Mouse (Mus musculus) hindbrain, embryonic 14.5 days (tissue): ENCODE measurements around the gene Samd4. TPM values are rescaled to one million over a fixed set of nuclear protein-coding genes. Genes with fewer than 3 reads are reported as not detected.

Source experiments
- ATAC-seq: fragments of 200-750 bp; cut with Nextera tagmentation; 2 replicates; pipeline ENCODE4 v1.8.0; 2017; ENCODE audit warnings: moderate number of reproducible peaks, mild to moderate bottlenecking, moderate TSS enrichment, moderate library complexity; ENCODE audit not compliant: low FRiP score
- DNase-seq: peaks from one replicate; pipeline ENCODE4 v3.0.0-alpha.2; 2015; ENCODE audit warnings: low spot score
- H3K27ac ChIP-seq: fragments of 300-500 bp; sonication (generic); 2 replicates; pipeline ENCODE4 v1.5.1; 2014; ENCODE audit warnings: mild to moderate bottlenecking, moderate library complexity
- H3K27me3 ChIP-seq: fragments of 300-500 bp; sonication (generic); 2 replicates; pipeline ENCODE4 v1.6.1; 2014; ENCODE audit warnings: mild to moderate bottlenecking, low read length, mixed read lengths; ENCODE audit not compliant: control insufficient read depth, insufficient read depth
- H3K36me3 ChIP-seq: fragments of 300-500 bp; sonication (generic); replicated peaks from 2 replicates; pipeline ENCODE4 v1.6.1; 2014; ENCODE audit not compliant: control insufficient read depth, insufficient read depth
- H3K4me1 ChIP-seq: fragments of 300-500 bp; sonication (generic); replicated peaks from 2 replicates; pipeline ENCODE4 v1.6.1; 2014; ENCODE audit warnings: antibody characterized with exemption, low read length, mixed read lengths; ENCODE audit not compliant: control insufficient read depth, insufficient read depth
- H3K4me2 ChIP-seq: fragments of 300-500 bp; sonication (generic); replicated peaks from 2 replicates; pipeline ENCODE4 v1.6.1; 2014; ENCODE audit warnings: mild to moderate bottlenecking, moderate library complexity
- H3K4me3 ChIP-seq: fragments of 300-500 bp; sonication (generic); replicated peaks from 2 replicates; pipeline ENCODE4 v1.5.1; 2014; ENCODE audit warnings: mild to moderate bottlenecking, low read length
- H3K9ac ChIP-seq: fragments of 300-500 bp; sonication (generic); 2 replicates; pipeline ENCODE4 v1.6.1; 2014
- H3K9me3 ChIP-seq: fragments of 300-500 bp; sonication (generic); 2 replicates; pipeline ENCODE4 v1.6.1; 2016; ENCODE audit warnings: low read length; ENCODE audit not compliant: control insufficient read depth
- WGBS: fragments of 180-500 bp; shearing (Covaris S2); extraction: QIAGEN DNeasy Blood & Tissue Kit; methylation state at CpG from one replicate; pipeline ENCODE4 v1.1.7; 2014; 5-methylcytosine and 5-hydroxymethylcytosine counted together
- microRNA-seq: library from miRNA; unstranded; fragments of <30 nt; microRNA quantifications from one replicate; pipeline ENCODE4, GENCODE M21; 2016
- polyA plus RNA-seq: library from polyadenylated mRNA; unstranded; fragments of >200 nt; fragmentation: Nextera tagmentation; extraction: Ambion mirVana; gene quantifications from 2 replicates; pipeline ENCODE4 v1.2.1, GENCODE M21; 2014

Gene Samd4
- polyA plus RNA-seq, 1 experiment from 2014 or later, result 3.1 TPM

DNA sequence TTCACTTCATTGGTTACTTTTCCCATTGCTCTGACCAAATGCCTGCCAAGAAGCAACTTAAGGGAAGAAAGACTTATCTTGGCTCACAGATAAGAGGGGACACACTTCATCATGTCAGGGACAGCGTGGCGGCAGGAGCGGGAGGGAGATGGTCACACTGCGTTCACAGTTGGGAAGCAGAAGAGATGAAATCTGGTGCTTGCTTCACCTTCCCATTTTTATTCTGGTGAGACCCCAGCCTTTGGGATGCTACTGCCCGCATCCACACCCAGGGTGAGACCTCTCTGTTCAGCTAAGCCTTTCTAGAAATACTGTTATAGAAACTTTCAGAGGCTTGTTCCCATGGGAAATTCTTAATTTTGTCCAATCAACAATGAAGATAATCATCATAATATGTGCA lies 261.7 kb downstream of the Samd4 start:
- WGBS, result 96% methylated on average over 5 of the region's 5 CpGs
- H3K4me2 ChIP-seq, result no peak overlapping the region
- H3K9ac ChIP-seq, result no peak overlapping the region
- no peaks in the 10 kb centered on the region for H3K36me3 ChIP-seq
- ATAC-seq (no peak), DNase-seq (no peak)
- H3K9me3 ChIP-seq, result no peaks in the 10 kb centered on the region
- H3K27me3 ChIP-seq, result no peaks in the 10 kb centered on the region
- H3K27ac ChIP-seq, result no peak overlapping the region
- H3K4me3 ChIP-seq, result no peak overlapping the region
- no peaks in the 10 kb centered on the region for H3K4me1 ChIP-seq

DNA sequence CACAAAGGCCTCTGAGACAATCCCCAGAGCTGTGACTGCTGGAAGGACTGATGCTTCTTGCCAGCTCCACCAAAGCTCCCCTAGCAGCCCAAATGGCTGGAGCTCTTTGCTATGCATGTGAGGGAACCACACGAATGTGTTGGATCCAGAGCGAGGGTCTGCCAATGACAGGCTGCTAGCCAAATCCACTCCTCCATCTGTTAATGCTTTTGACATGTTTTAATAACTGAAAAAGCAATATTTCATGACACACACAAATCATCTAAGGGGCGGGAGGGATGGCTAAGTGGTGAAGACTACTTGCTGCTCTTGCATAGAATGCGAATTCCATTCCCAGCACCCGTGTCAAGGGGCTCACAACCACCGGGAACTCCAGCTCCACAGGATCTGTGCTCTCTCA lies 268.7 kb downstream of the Samd4 start:
- ATAC-seq (no peak), DNase-seq (no peak)
- no peaks in the 10 kb centered on the region for H3K4me1 ChIP-seq
- no peak overlapping the region for H3K9ac ChIP-seq
- no peaks in the 10 kb centered on the region for H3K9me3 ChIP-seq
- H3K4me3 ChIP-seq, result no peak overlapping the region
- no peak overlapping the region for H3K27ac ChIP-seq
- H3K4me2 ChIP-seq, result no peak overlapping the region
- H3K36me3 ChIP-seq, result no peaks in the 10 kb centered on the region
- 93% methylated on average over 6 of the region's 6 CpGs for WGBS
- H3K27me3 ChIP-seq, result no peaks in the 10 kb centered on the region

DNA sequence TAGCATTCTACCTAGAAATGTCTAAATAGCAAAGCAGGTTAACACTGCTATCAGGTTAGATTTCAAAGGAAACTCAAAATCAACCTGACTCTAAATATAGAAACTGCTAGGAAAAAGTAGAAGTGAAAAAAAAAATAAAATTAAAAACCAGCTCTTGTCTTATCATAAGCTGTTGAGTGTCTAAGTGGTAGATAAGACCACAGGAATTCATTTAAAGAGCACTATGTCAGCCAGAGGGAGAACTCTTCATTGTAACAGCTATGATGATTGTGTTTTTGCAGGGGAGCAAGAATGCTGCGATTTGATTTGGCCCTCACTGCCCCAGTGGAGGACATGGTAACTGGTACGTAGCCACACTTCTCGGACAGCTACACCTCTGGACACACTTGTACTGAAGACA lies 271.6 kb downstream of the Samd4 start:
- no peaks in the 10 kb centered on the region for H3K27me3 ChIP-seq
- no peak overlapping the region for H3K27ac ChIP-seq
- no peaks in the 10 kb centered on the region for H3K36me3 ChIP-seq
- H3K4me1 ChIP-seq, result no peaks in the 10 kb centered on the region
- DNase-seq (no peak), ATAC-seq (no peak)
- H3K9me3 ChIP-seq, result no peaks in the 10 kb centered on the region
- H3K4me2 ChIP-seq, result no peak overlapping the region
- H3K9ac ChIP-seq, result no peak overlapping the region
- WGBS, result 97% methylated on average over 3 of the region's 3 CpGs
- no peak overlapping the region for H3K4me3 ChIP-seq

Small RNA genes within 50 kb of the gene (microRNA-seq; reads per million reads assigned to microRNA genes)
- gene Mir378c, result 1.8 reads per million, percentile 5 among the genes with 10 or more reads in this experiment

Other genes with a start within 250 kb of the Samd4 start
- gene Cdkn3, start 122.3 kb upstream of the Samd4 start, polyA plus RNA-seq, result 10.9 and 12.9 TPM in 2 replicates
- 212 and 215 TPM in 2 replicates for gene Cnih1, start 94.4 kb upstream of the Samd4 start, polyA plus RNA-seq
- gene Gmfb, start 60.6 kb upstream of the Samd4 start, polyA plus RNA-seq, result 149 and 166 TPM in 2 replicates
- 21.3 and 22.1 TPM in 2 replicates for gene Cgrrf1, start 50.7 kb upstream of the Samd4 start, polyA plus RNA-seq